Mouse (Mus musculus) olfactory bulb, adult 2 months (tissue): ENCODE data around the gene Rhot1. TPM values are rescaled to one million over a fixed set of nuclear protein-coding genes. Genes with fewer than 3 reads are reported as not detected.
"Not testable (repeated sequence)": the region's sequence is repeated elsewhere in the genome, so short reads cannot be mapped to it uniquely, and the experiment has no call there.

Experiments used
- H3K27ac ChIP-seq: fragments of 200-500 bp; 2 replicates; pipeline ENCODE4 v1.5.1; 2012; ENCODE audit warnings: low read depth, low read length; ENCODE audit not compliant: insufficient read depth
- H3K4me1 ChIP-seq: fragments of 200-500 bp; 2 replicates; pipeline ENCODE4 v1.6.1; 2012; ENCODE audit warnings: low read length; ENCODE audit not compliant: control insufficient read depth, insufficient read depth
- H3K4me3 ChIP-seq: fragments of 200-500 bp; 2 replicates; pipeline ENCODE4 v1.5.1; 2012; ENCODE audit warnings: mild to moderate bottlenecking, low read depth, low read length, moderate library complexity; ENCODE audit not compliant: insufficient read depth
- CTCF ChIP-seq: fragments of 200-500 bp; IDR thresholded peaks from 2 replicates; pipeline ENCODE4 v1.5.1; 2012; ENCODE audit warnings: low read depth, mild to moderate bottlenecking, low read length, moderate library complexity; ENCODE audit not compliant: insufficient read depth
- POLR2A ChIP-seq: fragments of 200-500 bp; IDR thresholded peaks from 2 replicates; pipeline ENCODE4 v1.6.1; 2012; ENCODE audit warnings: mild to moderate bottlenecking, low read depth, low read length, moderate library complexity; ENCODE audit not compliant: insufficient read depth
- WGBS: fragments of 180-500 bp; shearing (Covaris S2); methylation state at CpG from one replicate; pipeline ENCODE4 v1.1.7; 2018; 5-methylcytosine and 5-hydroxymethylcytosine counted together
- polyA plus RNA-seq: library from polyadenylated mRNA; stranded (reverse); fragments of >200 nt; gene quantifications from 2 replicates; pipeline ENCODE4 v1.2.4, GENCODE M21; 2012; ENCODE audit warnings: low replicate concordance; ENCODE audit not compliant: missing spikeins, insufficient read depth, insufficient read length

Rhot1 gene
- polyA plus RNA-seq, 1 experiment = not detected

DNA sequence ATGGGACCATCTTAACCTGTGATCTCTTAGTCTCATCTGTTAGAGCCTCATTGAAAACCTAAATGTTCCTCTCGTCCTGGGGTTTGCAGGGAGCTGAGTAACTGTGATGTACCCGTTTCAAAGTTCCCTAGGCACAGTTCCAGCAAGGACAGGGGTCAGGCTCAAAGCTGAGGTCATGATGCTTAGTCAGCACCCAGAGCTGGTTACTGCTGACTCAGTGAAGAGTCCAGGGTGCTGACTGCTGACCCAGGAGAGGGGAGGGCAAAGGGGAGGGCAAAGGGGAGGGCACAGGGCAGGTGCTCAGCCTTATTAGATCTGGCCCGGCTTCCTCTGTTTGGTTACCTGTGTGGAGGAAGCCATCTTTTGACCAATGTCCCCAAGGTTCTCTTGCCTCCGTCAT, 36.9 kb upstream of the Rhot1 start:
- no peak for TF ChIP-seq POLR2A
- no peak for TF ChIP-seq CTCF
- H3K4me3 ChIP-seq = no peak overlapping the region
- WGBS = 82% methylated on average over 4 of the region's 4 CpGs
- H3K27ac ChIP-seq = no peak overlapping the region
- H3K4me1 ChIP-seq = no peaks in the 10 kb centered on the region

- Histone ChIP-seq H3K27ac (no peak overlapping the region), H3K4me3 (no peak overlapping the region), H3K4me1 (no peaks in the 10 kb centered on the region)
- WGBS = 82% methylated on average over 11 of the region's 11 CpGs
- TF ChIP-seq CTCF (no peak), POLR2A (no peak)
Measured at GRCm38 (mm10) chr11:80173963-80174670, 34.7 kb upstream of the Rhot1 start.

DNA sequence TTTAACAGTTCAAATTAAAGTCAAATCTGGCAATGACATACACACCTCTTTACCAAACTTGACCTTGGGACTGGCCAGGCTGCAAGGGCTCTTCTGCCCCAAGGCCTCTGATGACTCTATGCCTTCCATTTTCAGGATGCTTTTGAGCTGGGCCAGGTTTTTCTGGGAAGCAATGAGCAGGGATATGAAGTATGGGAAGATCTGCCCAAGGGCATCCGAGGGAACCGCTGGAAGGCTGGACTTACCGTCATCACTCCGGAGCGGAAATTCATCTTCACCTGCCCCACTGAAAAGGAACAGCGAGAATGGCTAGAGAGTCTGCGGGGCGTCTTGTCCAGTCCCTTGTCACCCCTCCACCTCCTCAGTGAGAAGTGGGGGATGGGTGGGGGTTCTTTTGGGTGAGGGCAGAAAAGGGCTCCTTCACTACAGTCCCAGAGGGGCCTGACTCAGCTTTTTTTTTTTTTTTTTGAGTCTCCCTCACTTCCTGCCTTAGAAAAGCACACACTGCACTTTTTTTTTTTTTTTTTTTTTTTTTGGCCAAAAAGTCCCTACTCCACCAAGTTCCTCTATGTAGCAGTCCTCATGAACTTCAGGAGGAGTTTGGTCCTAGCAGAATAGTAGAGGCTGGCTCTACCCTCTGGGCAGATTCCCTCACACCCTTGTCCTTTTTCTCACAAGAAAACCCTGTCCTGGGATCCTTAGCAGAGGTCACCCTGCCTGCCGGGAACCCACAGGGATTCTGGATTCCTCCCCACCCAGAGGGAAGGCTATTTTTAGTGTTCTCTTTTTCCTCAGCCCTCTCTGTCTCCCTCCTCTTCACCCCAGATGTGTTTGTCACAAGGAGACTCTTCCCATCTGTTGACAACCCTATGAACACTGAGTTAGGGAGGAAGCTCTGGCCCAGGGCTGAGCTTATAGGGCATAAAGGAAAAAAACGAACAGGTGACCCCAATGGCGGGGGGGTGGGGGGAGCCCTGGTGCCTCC, 31.6 kb upstream of the Rhot1 start:
- H3K4me1 ChIP-seq = no peaks in the 10 kb centered on the region
- no peak overlapping the region for H3K4me3 ChIP-seq
- H3K27ac ChIP-seq = no peak overlapping the region
- TF ChIP-seq POLR2A = no peak
- no peak for TF ChIP-seq CTCF
- 82% methylated on average over 11 of the region's 11 CpGs for WGBS

- H3K4me3 ChIP-seq = no peak overlapping the region
- no peaks in the 10 kb centered on the region for H3K4me1 ChIP-seq
- no peak overlapping the region for H3K27ac ChIP-seq
- 92% methylated on average over 8 of the region's 8 CpGs for WGBS
- TF ChIP-seq CTCF = no peak
- no peak for TF ChIP-seq POLR2A
Measured at GRCm38 (mm10) chr11:80178316-80178715, 30.5 kb upstream of the Rhot1 start.

DNA sequence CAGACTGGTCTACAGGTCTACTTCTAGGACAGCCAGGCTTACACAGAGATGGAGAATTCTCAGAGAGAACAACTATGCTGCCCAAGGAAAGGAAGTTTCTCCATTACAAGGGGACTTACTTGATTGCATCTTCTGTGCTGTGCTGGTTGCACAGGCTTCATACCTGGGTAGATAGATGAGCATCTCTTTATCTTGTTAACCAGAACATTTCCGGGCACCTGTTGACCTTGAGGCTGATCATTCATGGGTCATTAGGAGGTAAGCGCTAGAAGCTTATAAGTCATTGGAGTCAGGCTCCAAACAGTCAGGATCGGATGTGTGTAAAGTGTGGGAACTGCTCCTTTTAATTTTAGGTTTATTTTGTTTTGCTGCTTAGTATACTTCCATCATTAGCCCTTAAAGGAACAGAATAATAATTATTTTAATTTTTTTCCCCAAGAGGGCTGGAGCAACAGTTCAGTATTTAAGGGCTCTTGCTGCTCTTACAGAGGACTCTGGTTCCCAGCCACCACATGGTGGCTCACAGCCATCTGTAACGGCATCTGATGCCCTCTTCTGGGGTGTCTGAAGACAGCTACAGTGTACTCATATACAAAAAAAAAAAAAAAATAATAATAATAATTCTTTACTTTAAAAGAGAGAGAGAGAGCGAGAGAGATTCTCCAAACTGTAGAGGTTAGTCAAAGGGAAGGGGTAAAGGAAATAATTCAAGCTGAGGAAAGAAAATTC, 27.6 kb upstream of the Rhot1 start:
- Histone ChIP-seq H3K4me1 (peaks cover 7% of the 10 kb centered on the region; the same call in 1 of the 2 replicates), H3K27ac (no peak overlapping the region), H3K4me3 (no peak overlapping the region)
- TF ChIP-seq POLR2A (no peak), CTCF (no peak)
- WGBS = 80% methylated on average over 5 of the region's 5 CpGs

- peak overlapping the region; percentile 62 for H3K4me3 ChIP-seq
- 46% methylated on average over 12 of the region's 12 CpGs for WGBS
- H3K27ac ChIP-seq, H3K4me1 ChIP-seq: not testable (repeated sequence)
Measured at GRCm38 (mm10) chr11:80183054-80183704, 25.6 kb upstream of the Rhot1 start.

DNA sequence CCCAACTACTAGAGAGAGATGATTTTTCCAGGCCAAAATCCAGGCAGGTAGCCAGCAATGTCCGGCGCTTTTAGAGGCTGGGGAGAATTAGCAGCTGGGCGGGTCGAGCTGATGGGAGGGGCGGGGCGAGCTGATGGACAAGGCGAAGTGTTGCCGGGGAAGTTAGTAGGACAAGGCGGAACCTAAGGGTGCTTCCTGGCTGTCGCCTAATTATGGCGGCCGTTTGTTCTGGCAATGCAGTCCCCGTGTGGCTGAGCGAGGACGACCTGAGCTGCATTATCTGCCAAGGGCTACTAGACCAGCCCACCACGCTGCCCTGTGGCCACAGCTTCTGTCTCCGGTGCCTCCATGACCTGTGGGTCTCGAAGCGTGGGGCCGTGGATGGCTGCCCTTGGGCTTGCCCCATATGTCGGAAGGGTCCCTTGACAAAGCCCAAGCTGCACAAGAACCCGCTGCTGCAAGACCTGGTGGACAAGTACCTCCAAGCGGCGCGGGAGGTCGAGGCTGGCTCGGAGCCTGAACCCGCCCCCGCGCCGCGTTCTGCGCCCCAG, 25.0 kb upstream of the Rhot1 start, which contains the start of gene Rnf135:
TSS of gene Rnf135 (plus strand) at position 147 of the 551 bp plus-strand sequence.
- WGBS = 3% methylated on average over 33 of the region's 33 CpGs
- TF ChIP-seq POLR2A (no peak), CTCF (no peak)
- H3K4me3 ChIP-seq = peak within 1 kb of the TSS; percentile 62
- peak within 1 kb of the TSS; percentile 70 for H3K27ac ChIP-seq
- H3K4me1 ChIP-seq = peaks cover 7% of the 10 kb centered on the region; the same call in 1 of the 2 replicates

- Histone ChIP-seq H3K27ac (no peak overlapping the region), H3K4me3 (no peak overlapping the region), H3K4me1 (peaks cover 7% of the 10 kb centered on the region; the same call in 1 of the 2 replicates)
- TF ChIP-seq CTCF (no peak), POLR2A (no peak)
- WGBS = 85% methylated on average over 6 of the region's 6 CpGs
Measured at GRCm38 (mm10) chr11:80184531-80185071, 24.2 kb upstream of the Rhot1 start.

- not testable (repeated sequence) for H3K27ac ChIP-seq, H3K4me3 ChIP-seq, H3K4me1 ChIP-seq
- WGBS = 35% methylated on average over 5 of the region's 5 CpGs
Measured at GRCm38 (mm10) chr11:80185441-80185976, 23.3 kb upstream of the Rhot1 start.
